Mouse (Mus musculus) cerebellum, adult 2 months (tissue): ENCODE measurements around the gene St8sia1.
"Not testable (repeated sequence)": the region's sequence is repeated elsewhere in the genome, so short reads cannot be mapped to it uniquely, and the experiment has no call there.

Experiments used
- CTCF ChIP-seq: fragments of 200-500 bp; IDR thresholded peaks from 2 replicates; pipeline ENCODE4 v1.5.1; 2011; ENCODE audit warnings: low read depth, mild to moderate bottlenecking, control low read depth, low read length, moderate library complexity, borderline replicate concordance; ENCODE audit not compliant: insufficient read depth
- POLR2A ChIP-seq: fragments of 200-500 bp; IDR thresholded peaks from 2 replicates; pipeline ENCODE4 v1.6.1; 2011; ENCODE audit warnings: low read length, control low read depth, borderline replicate concordance; ENCODE audit not compliant: insufficient read depth

- not testable (repeated sequence) for TF ChIP-seq POLR2A, CTCF
Observed at GRCm38 (mm10) chr6:142986706-142987105, 22.5 kb upstream of the St8sia1 start.
